Mouse (Mus musculus) hindbrain, embryonic 10.5 days (tissue): Measurements from ENCODE around the gene Otud7a. TPM values are rescaled to one million over a fixed set of nuclear protein-coding genes. Genes with fewer than 3 reads are reported as not detected.

Experiments
- DNase-seq: peaks from one replicate; pipeline ENCODE4 v3.0.0-alpha.2; 2017; ENCODE audit warnings: low spot score
- H3K27ac ChIP-seq: fragments of 300-500 bp; sonication (generic); 2 replicates; pipeline ENCODE4 v1.5.1; 2016; ENCODE audit warnings: mild to moderate bottlenecking, moderate library complexity
- H3K27me3 ChIP-seq: fragments of 300-500 bp; sonication (generic); 2 replicates; pipeline ENCODE4 v1.6.1; 2016; ENCODE audit warnings: mild to moderate bottlenecking; ENCODE audit not compliant: poor library complexity, insufficient read depth, severe bottlenecking
- H3K36me3 ChIP-seq: fragments of 300-500 bp; sonication (generic); 2 replicates; pipeline ENCODE4 v1.6.1; 2016; ENCODE audit warnings: mild to moderate bottlenecking, moderate library complexity
- H3K4me1 ChIP-seq: fragments of 300-500 bp; sonication (generic); replicated peaks from 2 replicates; pipeline ENCODE4 v1.6.1; 2016; ENCODE audit warnings: mild to moderate bottlenecking
- H3K4me3 ChIP-seq: fragments of 300-500 bp; sonication (generic); 2 replicates; pipeline ENCODE4 v1.5.1; 2016; ENCODE audit warnings: mild to moderate bottlenecking, moderate library complexity
- H3K9me3 ChIP-seq: fragments of 300-500 bp; sonication (generic); 2 replicates; pipeline ENCODE4 v1.6.1; 2016; ENCODE audit warnings: mild to moderate bottlenecking, moderate library complexity
- WGBS: fragments of 180-500 bp; shearing (Covaris S2); methylation state at CpG from one replicate; pipeline ENCODE4 v1.1.7; 2016; 5-methylcytosine and 5-hydroxymethylcytosine counted together
- polyA plus RNA-seq: library from polyadenylated mRNA; unstranded; fragments of >200 nt; fragmentation: Nextera tagmentation; extraction: Ambion mirVana; gene quantifications from 2 replicates; pipeline ENCODE4 v1.2.1, GENCODE M21; 2016

The Otud7a gene
- polyA plus RNA-seq, 1 experiment from 2014 or later: 1.6 TPM

DNA sequence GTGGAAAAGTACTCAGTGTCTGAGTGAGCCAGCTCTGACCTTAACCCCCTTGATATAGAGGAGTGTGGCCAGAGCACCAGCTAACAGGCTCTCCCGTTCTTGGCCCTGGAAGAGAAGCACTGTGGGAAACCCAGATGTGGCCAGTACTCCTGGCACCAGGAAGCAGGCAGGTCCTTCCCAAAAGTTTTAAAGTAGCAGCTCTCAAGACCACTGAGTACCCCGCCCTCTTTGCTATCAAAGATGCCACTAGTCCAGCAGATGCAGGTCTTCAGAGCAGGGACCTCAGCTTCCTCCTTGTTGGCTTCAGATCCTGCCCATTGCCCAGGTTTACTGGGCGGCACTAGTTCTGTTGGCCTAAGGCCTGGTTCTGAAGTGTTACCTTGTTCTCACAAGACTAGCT, 318.0 kb downstream of the Otud7a start:
- peaks cover 30% of the 10 kb centered on the region for H3K4me1 ChIP-seq
- H3K9me3 ChIP-seq: no peaks in the 10 kb centered on the region
- peaks cover 53% of the 10 kb centered on the region for H3K27me3 ChIP-seq
- H3K36me3 ChIP-seq: no peaks in the 10 kb centered on the region
- no peak for DNase-seq
- no peak overlapping the region for H3K4me3 ChIP-seq
- WGBS: 81% methylated on average over 3 of the region's 3 CpGs
- no peak overlapping the region for H3K27ac ChIP-seq

DNA sequence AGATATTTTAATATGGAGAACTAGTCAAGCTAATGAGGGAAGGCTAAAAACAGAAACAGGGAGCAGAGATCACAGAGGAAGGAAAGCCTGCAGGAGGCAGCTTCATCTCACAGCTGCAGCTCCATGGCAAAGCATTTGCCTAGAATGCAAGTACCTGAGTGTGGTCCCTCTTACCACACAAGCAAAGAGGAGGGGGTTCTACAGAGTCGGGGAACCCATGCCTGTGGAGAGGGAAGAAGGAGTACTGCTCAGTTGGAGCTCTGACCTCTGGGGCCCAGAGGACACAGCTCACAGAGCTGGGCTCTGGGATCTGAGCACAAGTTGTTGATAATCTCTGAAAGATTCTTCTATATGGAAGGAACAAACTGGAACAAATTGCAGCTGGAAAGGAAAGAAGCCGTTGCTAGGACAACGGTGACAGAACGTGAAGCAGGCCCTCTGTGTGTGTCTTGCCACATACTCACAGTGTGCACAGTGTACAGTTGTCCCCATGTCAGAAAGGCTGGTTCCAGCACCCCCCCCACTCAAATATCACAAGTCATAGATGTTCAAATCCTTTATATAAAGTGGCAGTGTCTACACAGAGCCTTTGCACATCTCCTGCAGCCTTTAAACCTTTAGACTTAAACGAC, 324.0 kb downstream of the Otud7a start:
- Histone ChIP-seq H3K4me3 (no peak overlapping the region), H3K27ac (no peak overlapping the region), H3K9me3 (no peaks in the 10 kb centered on the region), H3K4me1 (peaks cover 21% of the 10 kb centered on the region), H3K36me3 (no peaks in the 10 kb centered on the region), H3K27me3 (no peaks in the 10 kb centered on the region)
- 48% methylated on average over 5 of the region's 5 CpGs for WGBS
- no peak for DNase-seq

DNA sequence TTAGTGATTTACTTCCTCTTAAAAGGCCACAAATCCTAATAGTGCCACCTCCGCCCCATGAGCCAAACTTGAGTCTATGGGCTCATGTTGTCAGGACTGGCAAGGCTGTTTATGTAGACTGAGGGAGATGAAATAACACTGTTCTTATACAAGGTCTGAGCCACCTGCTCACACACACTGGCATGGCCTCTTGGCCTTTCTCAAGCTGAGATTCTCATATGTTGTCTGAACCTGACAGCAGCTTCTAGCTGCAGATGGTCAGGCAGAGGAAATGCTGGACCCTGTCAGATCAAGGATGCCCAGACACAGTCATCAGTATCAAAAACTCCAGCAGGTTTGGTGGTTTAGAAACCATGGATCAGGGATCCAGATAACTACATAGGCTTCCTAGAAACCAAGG, 328.7 kb downstream of the Otud7a start:
- DNase-seq: no peak
- Histone ChIP-seq H3K4me3 (no peak overlapping the region), H3K36me3 (no peaks in the 10 kb centered on the region), H3K27me3 (no peaks in the 10 kb centered on the region), H3K27ac (no peak overlapping the region), H3K4me1 (peaks cover 7% of the 10 kb centered on the region), H3K9me3 (no peaks in the 10 kb centered on the region)
- whole genome bisulfite sequencing: 90% methylated on average over 1 of the region's 1 CpGs

DNA sequence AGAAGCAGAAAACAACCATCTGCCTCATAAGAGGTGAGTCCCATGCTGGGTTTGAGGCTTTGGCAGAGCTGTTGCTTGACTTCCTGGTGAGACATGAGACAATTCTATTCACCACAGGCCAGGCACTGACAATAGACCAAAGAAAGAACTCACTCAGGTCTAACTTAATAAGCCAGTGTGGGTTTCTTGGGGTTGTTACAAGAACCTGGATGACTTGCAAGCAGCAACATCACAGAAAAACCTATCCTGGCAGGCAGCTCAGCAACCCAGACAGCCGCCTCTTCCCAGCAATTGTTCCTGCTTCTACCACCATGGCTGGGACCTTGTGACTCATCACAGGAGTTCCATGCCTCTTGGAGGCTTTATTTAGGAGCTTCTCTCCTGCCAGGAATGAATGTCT, 329.7 kb downstream of the Otud7a start:
- Histone ChIP-seq H3K27ac (no peak overlapping the region), H3K9me3 (no peaks in the 10 kb centered on the region), H3K27me3 (no peaks in the 10 kb centered on the region), H3K36me3 (no peaks in the 10 kb centered on the region), H3K4me1 (no peaks in the 10 kb centered on the region), H3K4me3 (no peak overlapping the region)
- DNase-seq: no peak
- 29% methylated on average over 1 of the region's 1 CpGs for WGBS

DNA sequence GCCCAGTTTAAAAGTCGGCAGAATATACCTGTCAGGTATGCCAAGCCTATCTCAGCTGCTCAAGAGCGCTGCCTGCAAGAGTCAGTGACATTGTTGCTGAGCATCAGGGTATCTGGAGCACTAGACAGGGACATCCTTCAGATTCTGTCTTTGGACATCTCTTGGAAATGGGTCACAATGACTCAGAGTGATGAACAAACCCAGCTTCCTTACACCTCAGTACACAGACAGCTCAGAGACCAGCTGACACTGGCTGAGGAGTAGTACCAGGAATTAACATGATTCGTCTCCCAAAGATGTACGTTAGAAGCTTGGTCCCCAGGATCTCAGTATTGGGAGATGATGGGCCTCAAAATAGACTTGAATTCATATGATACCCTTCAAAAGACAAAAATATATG, 332.8 kb downstream of the Otud7a start:
- 87% methylated on average over 4 of the region's 4 CpGs for WGBS
- no peaks in the 10 kb centered on the region for H3K9me3 ChIP-seq
- DNase-seq: no peak

DNA sequence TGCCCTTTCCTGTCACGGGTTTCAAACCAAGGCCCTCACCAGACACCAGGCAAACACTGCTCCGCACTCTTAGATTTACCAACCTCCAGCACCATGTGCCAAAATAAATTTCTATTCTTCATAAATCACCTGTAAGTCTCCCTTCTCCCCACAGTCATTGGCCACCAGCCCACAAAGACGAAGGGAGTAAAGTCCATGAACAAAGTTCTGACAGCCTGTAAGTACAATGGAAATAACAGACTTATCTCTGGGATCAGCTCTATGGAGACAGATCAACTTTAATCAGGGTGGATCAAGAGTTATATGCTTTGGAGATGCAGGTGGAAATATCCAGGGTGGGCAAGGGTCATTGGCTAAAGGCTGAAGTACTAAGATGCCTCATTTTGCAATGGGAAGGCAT, 336.3 kb downstream of the Otud7a start:
- H3K36me3 ChIP-seq: no peaks in the 10 kb centered on the region
- 87% methylated on average over 3 of the region's 3 CpGs for WGBS
- H3K27ac ChIP-seq: no peak overlapping the region
- no peaks in the 10 kb centered on the region for H3K4me1 ChIP-seq
- no peak for DNase-seq
- no peaks in the 10 kb centered on the region for H3K9me3 ChIP-seq
- H3K27me3 ChIP-seq: no peaks in the 10 kb centered on the region
- no peak overlapping the region for H3K4me3 ChIP-seq

More for the DNA sequence above, 332.8 kb downstream of the Otud7a start:
- Histone ChIP-seq H3K27ac (no peak overlapping the region), H3K27me3 (no peaks in the 10 kb centered on the region), H3K4me1 (no peaks in the 10 kb centered on the region), H3K36me3 (no peaks in the 10 kb centered on the region), H3K4me3 (no peak overlapping the region)

DNA sequence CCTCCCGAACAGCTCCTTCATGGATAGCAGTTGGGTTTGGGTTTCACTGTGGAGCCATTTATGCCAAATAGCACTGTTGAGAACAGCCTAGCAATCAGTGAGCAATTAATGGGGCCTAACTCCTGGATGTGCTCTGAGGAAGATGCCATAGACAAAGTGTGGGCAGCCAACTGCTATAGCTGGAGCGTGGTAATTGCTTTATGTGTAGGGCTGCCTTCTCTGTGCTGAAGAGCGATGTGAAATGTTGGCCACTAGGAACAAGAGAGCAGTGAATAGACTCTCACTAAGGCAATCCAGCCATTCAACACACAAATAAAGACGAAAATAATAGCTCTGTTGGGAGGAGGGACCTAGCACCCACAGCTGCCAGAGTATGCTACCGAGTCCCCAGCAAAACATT, 345.2 kb downstream of the Otud7a start:
- H3K4me1 ChIP-seq: 0 out of 2 replicates have a peak, but pooled peaks cover 5% of the 10 kb centered on the region
- peak overlapping the region; percentile 40; the same call in 1 of the 2 replicates for H3K27ac ChIP-seq
- WGBS: 60% methylated on average over 5 of the region's 5 CpGs
- no peak overlapping the region for H3K4me3 ChIP-seq
- no peaks in the 10 kb centered on the region for H3K9me3 ChIP-seq
- no peak for DNase-seq
- no peaks in the 10 kb centered on the region for H3K36me3 ChIP-seq
- no peaks in the 10 kb centered on the region for H3K27me3 ChIP-seq

DNA sequence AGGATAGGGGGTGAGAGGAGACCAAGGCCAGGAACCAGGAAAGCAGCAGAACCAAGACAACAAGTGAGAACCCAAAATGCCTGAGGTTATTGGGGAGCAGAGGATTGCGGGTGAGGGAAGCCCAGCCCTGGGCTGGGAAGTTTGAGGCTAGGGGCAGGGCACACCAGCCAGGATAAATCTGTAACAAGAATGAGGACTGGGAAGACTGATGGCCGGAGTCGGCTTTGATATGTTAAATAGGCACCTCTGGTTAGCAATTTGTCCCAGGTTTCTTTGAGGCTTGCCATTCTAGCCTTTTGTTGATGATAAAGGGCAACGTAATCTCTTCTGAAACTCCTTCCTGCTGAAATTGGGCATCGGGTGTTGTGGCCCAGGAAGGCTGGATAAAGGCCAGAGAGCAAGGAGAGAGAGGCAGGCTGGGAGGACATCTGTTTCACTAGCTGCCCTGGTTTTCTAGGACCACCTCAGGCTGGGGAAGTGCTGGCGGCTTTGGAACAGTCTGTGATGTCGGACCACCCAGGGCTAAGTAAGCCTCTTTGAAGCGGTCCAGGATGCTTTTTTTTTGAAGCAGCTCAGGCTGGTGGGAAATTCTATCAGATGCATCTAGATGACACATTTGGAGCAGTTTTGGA, 351.6 kb downstream of the Otud7a start:
- 10% methylated on average over 8 of the region's 8 CpGs for WGBS

DNA sequence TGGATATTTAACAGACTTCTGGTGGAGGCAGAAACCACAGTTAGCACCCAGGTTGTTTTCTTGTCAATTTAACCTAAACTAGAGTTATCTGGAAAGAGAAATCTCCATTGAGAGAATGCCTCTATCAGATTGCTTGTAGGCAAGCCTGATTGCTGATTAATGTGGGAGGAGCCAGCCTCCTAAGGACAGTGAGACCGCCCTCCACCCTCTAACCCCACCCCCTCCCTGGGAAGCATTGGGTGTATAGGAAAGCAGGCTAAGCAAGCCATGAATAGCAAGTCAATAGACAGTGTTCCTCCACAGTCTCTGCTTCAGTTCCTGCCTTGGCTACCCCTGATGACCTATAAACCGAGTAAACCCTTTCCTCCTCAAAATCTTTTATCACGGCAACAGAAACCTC, 353.9 kb downstream of the Otud7a start:
- H3K9me3 ChIP-seq: 0 out of 2 replicates have a peak, but pooled peaks cover 6% of the 10 kb centered on the region
- no peaks in the 10 kb centered on the region for H3K27me3 ChIP-seq
- H3K27ac ChIP-seq: no peak overlapping the region
- H3K4me3 ChIP-seq: no peak overlapping the region
- no peaks in the 10 kb centered on the region for H3K36me3 ChIP-seq
- 77% methylated on average over 3 of the region's 3 CpGs for WGBS
- peaks cover 9% of the 10 kb centered on the region for H3K4me1 ChIP-seq
- no peak for DNase-seq

More for the DNA sequence above, 351.6 kb downstream of the Otud7a start:
- peak; percentile 15 for DNase-seq
- Histone ChIP-seq H3K4me1 (peaks cover 9% of the 10 kb centered on the region), H3K27me3 (no peaks in the 10 kb centered on the region), H3K27ac (no peak overlapping the region), H3K9me3 (no peaks in the 10 kb centered on the region), H3K36me3 (no peaks in the 10 kb centered on the region), H3K4me3 (no peak overlapping the region)

DNA sequence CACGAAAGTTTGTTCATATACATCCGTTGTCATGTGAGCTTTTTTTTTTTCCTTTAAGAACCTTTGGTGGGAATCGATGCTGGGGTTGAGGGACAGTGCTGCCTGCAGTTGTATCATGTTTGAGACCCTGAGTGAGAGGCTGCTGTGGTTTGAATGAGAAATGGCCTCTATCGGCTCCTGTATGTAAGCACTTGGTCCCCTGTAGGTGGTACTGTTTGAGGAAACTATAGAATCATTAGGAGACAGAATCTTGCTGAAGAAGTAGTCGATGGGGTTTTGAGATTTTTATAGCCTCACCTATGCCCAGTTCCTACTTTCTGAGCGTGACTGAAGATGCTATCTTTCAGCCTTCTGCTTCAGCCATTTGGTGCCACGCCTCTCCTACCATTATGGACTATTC, 354.8 kb downstream of the Otud7a start:
- H3K4me1 ChIP-seq: peaks cover 9% of the 10 kb centered on the region
- H3K4me3 ChIP-seq: no peak overlapping the region
- H3K27me3 ChIP-seq: no peaks in the 10 kb centered on the region
- H3K27ac ChIP-seq: no peak overlapping the region
- 90% methylated on average over 7 of the region's 7 CpGs for WGBS
- 0 out of 2 replicates have a peak, but pooled peaks cover 6% of the 10 kb centered on the region for H3K9me3 ChIP-seq
- no peak for DNase-seq
- no peaks in the 10 kb centered on the region for H3K36me3 ChIP-seq

DNA sequence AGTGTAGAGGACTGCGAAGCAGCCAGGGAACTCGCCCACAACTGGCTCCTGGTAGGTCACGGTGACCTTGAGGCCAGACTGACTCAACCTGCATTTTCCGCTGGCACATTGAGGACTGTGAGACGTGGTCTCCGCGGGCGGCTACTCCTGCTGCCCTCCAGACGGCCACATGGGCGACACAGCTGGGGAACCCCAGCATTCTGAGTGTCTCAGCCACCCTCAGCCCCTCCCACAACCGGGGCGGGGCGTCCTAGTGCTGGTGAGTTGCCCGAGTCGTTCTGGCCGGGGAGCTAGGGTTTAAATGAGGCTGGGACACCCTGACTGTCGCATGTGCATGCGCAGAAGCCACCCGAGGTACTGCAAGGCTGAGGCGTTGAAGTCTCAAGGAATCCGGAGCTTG, 358.2 kb downstream of the Otud7a start:
- 0 out of 2 replicates have a peak, but pooled peaks cover 6% of the 10 kb centered on the region for H3K9me3 ChIP-seq
- H3K36me3 ChIP-seq: no peaks in the 10 kb centered on the region
- H3K27ac ChIP-seq: no peak overlapping the region
- 90% methylated on average over 21 of the region's 21 CpGs for WGBS
- no peaks in the 10 kb centered on the region for H3K27me3 ChIP-seq
- no peak overlapping the region for H3K4me3 ChIP-seq
- no peak for DNase-seq
- H3K4me1 ChIP-seq: no peaks in the 10 kb centered on the region
